Mouse (Mus musculus) T-helper 17 cell (primary cell): Measurements from ENCODE around the gene Slc12a5.

Source experiments
- in situ Hi-C, 2 experiments: fragments of 300-600 bp; cut with MboI, MseI; formaldehyde crosslinking; loops; 1 replicate in 1 of 2; 2 replicates in 1 of 2; pipeline ENCODE4 v1.15.1; 2025; ENCODE audit warnings: high pct_unique_total_duplicates in 2 of 2

Gene Slc12a5

GRCm38 (mm10) chr2:164947506-164947905, 13.1 kb upstream of the Slc12a5 start:
- in situ Hi-C loops = no loop called here

GRCm38 (mm10) chr2:164947930-164948329, 12.7 kb upstream of the Slc12a5 start:
- in situ Hi-C loops = no loop called here

DNA sequence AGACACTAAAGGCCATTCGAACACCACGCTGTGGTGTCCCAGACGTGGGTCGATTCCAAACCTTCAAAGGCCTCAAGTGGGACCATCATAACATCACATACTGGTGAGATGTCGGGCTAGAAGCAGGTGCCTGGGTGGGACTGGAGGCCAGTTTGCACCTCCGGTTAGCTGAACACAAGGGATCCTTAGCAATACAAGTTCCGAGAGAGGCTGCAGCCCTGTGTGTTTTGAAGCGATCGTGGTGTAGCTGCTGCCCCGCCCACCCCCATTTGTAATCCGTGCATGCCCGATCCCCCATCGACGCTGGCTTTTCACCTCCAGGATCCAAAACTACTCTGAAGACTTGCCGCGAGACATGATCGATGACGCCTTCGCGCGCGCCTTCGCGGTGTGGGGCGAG, 11.6 kb upstream of the Slc12a5 start:
- in situ Hi-C loops = no loop called here

DNA sequence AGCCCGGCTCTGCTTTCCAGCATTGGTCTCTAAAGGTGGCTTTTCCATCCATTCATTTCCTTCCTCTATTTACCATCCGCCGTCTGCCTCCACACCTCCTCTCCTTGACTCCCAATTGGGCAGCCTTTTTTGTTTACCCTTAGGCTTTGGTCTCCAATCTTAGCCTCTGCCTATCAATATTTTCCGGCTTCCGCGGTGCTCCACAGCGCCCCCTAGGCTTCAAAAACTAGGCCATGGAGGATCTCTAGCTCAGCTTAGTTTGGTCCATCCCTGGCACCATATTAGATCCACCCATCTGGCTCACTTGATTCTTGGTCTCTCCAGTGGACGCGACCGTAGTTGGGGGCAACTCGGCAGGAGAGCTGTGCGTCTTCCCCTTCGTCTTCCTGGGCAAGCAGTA, 10.1 kb upstream of the Slc12a5 start:
- in situ Hi-C loops = loop anchor here in 1 of 2 experiments (5.0 kb wide), 1 partner anchor 412 kb away; no protein-coding TSS in a partner anchor

DNA sequence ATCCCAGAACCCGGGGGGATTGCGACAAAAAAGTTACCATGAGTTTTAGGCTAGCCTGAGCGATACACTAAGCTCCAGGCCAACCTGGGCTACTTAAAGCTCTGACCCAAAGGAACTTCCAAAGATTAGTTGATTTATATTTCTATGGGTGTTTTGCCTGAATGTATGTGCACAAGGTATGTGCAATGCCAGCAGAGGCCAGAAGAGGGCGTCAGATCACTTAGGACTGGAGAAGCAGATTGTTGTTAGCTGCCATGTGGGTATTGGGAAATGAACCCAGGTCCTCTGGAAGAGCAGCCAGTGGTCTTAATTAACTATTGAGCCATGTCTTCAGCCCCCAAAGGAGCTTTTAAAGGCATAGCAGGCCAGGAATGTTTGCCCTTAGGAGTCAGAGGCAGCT, 8.9 kb upstream of the Slc12a5 start:
- in situ Hi-C loops = loop anchor here in 1 of 2 experiments (5.0 kb wide), 1 partner anchor 411 kb away; no protein-coding TSS in a partner anchor

GRCm38 (mm10) chr2:164952448-164952847, 8.2 kb upstream of the Slc12a5 start:
- in situ Hi-C loops = loop anchor here in 1 of 2 experiments (5.0 kb wide), 1 partner anchor 410 kb away; no protein-coding TSS in a partner anchor

GRCm38 (mm10) chr2:164953224-164953623, 7.4 kb upstream of the Slc12a5 start:
- in situ Hi-C loops = loop anchor here in 1 of 2 experiments (5.0 kb wide), 1 partner anchor 409 kb away; no protein-coding TSS in a partner anchor

DNA sequence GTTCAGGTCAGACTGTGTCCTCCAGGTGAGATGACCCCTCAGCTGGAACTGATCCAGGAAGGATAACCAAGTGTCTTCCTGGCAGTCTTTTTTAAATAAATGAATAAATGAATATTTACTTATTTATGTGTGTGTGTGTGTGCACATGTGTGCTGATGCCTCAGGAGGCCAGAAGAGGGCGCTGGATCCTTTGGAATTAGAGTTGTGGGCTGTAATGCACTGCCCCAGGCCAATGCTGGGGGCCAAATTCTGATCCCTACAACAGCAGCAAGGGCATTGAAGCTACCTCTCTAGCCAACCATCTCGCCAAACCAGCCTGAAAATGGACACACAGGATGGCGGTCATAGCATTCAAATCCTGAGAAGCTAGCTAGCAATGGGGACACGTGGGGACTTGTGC, 4.9 kb upstream of the Slc12a5 start:
- in situ Hi-C loops = loop anchor here in 1 of 2 experiments (5.0 kb wide), 1 partner anchor 92 kb away; no protein-coding TSS in a partner anchor

- in situ Hi-C loops = loop anchor here in 1 of 2 experiments (5.0 kb wide), 1 partner anchor 91 kb away; no protein-coding TSS in a partner anchor
These were observed 4.4 kb upstream of the Slc12a5 start for GRCm38 (mm10) chr2:164956195-164956594.

- in situ Hi-C loops = loop anchor here in 1 of 2 experiments (5.0 kb wide), 1 partner anchor 90 kb away; no protein-coding TSS in a partner anchor
These were observed 2.9 kb upstream of the Slc12a5 start for GRCm38 (mm10) chr2:164957548-164958315.

GRCm38 (mm10) chr2:164961506-164962182, 1.0 kb downstream of the Slc12a5 start:
- in situ Hi-C loops = no loop called here

- in situ Hi-C loops = no loop called here
These were observed 1.6 kb downstream of the Slc12a5 start for GRCm38 (mm10) chr2:164962183-164962580.

GRCm38 (mm10) chr2:164964242-164964894, 3.8 kb downstream of the Slc12a5 start:
- in situ Hi-C loops = no loop called here

GRCm38 (mm10) chr2:164964981-164965380, 4.4 kb downstream of the Slc12a5 start:
- in situ Hi-C loops = no loop called here

DNA sequence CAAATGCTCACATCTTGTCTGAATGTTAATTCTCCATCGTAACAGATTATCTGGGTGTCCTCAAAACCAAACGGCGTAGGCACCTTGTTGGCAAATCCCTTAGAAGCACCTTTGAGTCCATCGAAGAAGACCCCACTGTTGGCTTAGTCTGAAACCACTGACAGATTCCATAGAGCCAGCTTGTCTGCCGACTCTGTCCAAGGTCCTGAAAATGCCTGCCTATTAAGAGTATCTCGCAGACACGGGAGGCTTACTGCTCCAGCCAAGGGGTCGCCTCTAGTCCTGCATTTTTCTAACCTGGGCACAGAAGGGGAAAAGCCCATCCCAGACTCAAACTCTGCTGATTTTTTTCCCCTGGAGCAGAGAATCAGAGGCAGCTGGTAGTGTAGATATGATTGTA, 5.8 kb downstream of the Slc12a5 start:
- in situ Hi-C loops = no loop called here

- in situ Hi-C loops = no loop called here
These were observed 6.6 kb downstream of the Slc12a5 start for GRCm38 (mm10) chr2:164967193-164967592.

- in situ Hi-C loops = no loop called here
These were observed 7.3 kb downstream of the Slc12a5 start for GRCm38 (mm10) chr2:164967761-164968440.

DNA sequence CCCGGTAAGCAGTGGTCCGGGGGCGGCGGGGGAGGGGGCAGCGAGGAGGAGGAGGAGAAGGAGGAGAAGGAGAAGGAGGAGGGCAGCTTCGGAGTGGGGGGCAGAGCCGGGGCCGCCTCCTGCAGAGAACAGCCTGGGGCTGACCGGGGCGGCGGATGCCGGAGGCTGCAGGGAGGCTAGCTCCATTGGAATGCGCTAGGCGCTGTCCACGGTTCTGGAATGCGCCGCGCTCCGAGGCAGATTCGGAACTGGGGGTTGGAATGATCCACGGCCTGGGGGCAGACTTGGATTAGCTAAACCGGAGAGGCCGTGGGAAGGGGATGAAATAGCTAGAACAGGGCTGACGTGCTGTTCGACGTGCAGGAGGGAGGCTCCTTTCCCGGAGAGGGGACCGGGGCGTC, 7.8 kb downstream of the Slc12a5 start:
- in situ Hi-C loops = no loop called here

GRCm38 (mm10) chr2:164969348-164969781, 8.8 kb downstream of the Slc12a5 start:
- in situ Hi-C loops = no loop called here

- in situ Hi-C loops = no loop called here
These were observed 10.1 kb downstream of the Slc12a5 start for GRCm38 (mm10) chr2:164970631-164971196.

DNA sequence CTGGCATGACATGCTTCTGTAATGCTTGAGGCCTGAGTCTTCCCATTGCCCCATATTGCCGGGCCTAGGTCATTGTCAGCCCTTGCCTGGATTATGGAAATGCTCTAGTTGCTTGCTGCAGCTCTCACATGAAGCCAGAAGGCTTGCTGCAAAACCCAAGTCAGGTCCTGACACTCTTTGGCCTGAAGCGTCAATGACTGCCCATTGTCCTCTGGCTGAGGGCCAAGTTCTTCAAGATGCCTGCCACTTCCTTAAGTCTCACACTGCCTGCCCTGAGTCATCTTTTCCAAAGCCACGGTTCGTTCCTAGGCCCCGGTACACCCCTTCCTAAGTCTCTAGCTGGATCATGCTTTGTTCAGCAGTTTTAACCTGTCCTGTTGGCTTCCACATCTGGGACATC, 12.0 kb downstream of the Slc12a5 start:
- in situ Hi-C loops = no loop called here
